Mouse (Mus musculus) erythroblast, embryonic 14.5 days (primary cell): ENCODE results near the gene Wipi2. TPM values are rescaled to one million over a fixed set of nuclear protein-coding genes. Genes with fewer than 3 reads are reported as not detected.

ENCODE experiments used
- H3K27me3 ChIP-seq: 2 replicates; pipeline ENCODE4 v1.6.1; 2012; ENCODE audit warnings: inconsistent platforms; ENCODE audit not compliant: control insufficient read depth
- H3K36me3 ChIP-seq: 2 replicates; pipeline ENCODE4 v1.6.1; 2012; ENCODE audit warnings: mild to moderate bottlenecking, inconsistent platforms; ENCODE audit not compliant: control insufficient read depth
- H3K4me1 ChIP-seq: 2 replicates; pipeline ENCODE4 v1.6.1; 2012; ENCODE audit warnings: inconsistent platforms; ENCODE audit not compliant: control insufficient read depth
- H3K4me3 ChIP-seq: replicated peaks from 2 replicates; pipeline ENCODE3; 2012; ENCODE audit warnings: moderate library complexity, mild to moderate bottlenecking, inconsistent platforms
- H3K9me3 ChIP-seq: 2 replicates; pipeline ENCODE4 v1.6.1; 2012; ENCODE audit warnings: low read length, inconsistent platforms, mixed read lengths; ENCODE audit not compliant: control insufficient read depth
- GATA1 ChIP-seq: IDR thresholded peaks from 2 replicates; pipeline ENCODE4 v1.6.1; 2012; ENCODE audit warnings: low read length, inconsistent platforms, mixed read lengths
- TAL1 ChIP-seq: IDR thresholded peaks from 3 replicates; pipeline ENCODE4 v1.6.1; 2012; ENCODE audit warnings: low read length, inconsistent platforms, mixed read lengths
- polyA plus RNA-seq: library from polyadenylated mRNA; stranded (reverse); fragments of >175 nt; gene quantifications from 2 replicates; pipeline ENCODE4 v1.2.3, GENCODE M21; 2012

Gene Wipi2
- polyA plus RNA-seq, 1 experiment = 3.2 TPM

DNA sequence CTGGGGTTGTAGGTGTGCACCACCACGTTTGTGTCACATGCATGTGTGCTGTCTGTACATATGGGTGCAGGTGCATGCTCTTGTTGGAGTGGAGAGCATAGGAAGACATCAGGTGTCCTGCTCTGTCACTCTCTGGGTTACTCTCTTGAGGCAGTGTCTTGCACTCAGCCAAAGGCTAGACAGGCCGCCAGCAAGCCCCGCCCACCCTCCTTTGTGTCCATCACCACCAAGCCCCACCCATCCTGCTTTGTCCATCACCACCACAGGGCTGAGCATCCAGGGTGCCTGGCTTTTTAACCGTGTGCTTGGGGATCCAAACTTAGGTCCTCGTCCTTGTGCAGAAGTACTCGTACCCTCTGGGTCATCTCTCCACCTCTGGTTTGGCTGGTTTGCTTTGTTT, 68.8 kb downstream of the Wipi2 start:
- TF ChIP-seq TAL1 (no peak), GATA1 (no peak)
- Histone ChIP-seq H3K4me3 (no peak overlapping the region), H3K36me3 (no peaks in the 10 kb centered on the region), H3K4me1 (peaks cover under 1% of the 10 kb centered on the region; the same call in 1 of the 2 replicates), H3K27me3 (peaks cover 21% of the 10 kb centered on the region), H3K9me3 (peaks cover 4% of the 10 kb centered on the region; the same call in 1 of the 2 replicates)

DNA sequence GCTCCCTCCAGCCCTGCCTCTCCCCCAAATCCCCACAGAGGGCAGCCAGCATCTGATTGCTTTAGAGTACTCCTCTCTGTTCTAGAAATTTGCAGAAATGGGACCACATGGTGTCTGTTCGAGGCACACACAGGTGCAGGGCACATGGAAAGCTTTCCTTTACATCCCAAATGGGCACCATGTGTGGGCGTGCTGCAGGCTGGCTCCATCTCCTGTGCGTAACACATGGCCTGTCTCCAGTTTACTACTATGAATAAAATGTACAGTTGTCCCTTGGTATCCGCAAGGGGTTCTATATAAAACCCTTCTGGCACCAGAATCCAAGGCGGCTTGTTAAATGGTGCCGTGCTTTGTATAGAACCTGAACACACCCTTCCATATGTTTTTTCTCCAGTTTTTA, 69.4 kb downstream of the Wipi2 start:
- H3K4me3 ChIP-seq = no peak overlapping the region
- H3K27me3 ChIP-seq = peaks cover 27% of the 10 kb centered on the region
- no peaks in the 10 kb centered on the region for H3K36me3 ChIP-seq
- H3K4me1 ChIP-seq = peaks cover 6% of the 10 kb centered on the region
- TF ChIP-seq TAL1 = no peak
- no peak for TF ChIP-seq GATA1
- H3K9me3 ChIP-seq = peaks cover 6% of the 10 kb centered on the region

DNA sequence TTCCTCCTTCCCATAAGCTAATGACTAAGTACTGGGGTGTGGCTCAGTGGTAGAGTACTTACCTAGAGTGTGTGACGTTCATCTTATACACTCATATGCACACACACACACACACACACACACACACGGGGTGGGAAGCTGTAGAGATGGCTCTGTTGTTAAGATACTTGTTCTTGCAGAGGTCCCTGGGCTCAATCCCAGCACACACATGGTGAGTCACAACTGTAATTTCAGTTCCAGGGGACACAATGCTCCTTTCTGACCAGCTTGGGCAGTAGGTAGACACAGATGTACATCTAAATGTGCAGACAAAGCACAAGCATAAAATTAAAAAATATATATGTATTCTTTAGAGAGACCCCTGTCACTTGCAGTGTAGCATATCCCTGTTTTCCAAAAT, 70.2 kb downstream of the Wipi2 start:
- H3K4me1 ChIP-seq = peaks cover 13% of the 10 kb centered on the region
- H3K9me3 ChIP-seq = peaks cover 10% of the 10 kb centered on the region
- H3K36me3 ChIP-seq = no peaks in the 10 kb centered on the region
- TF ChIP-seq GATA1 (no peak), TAL1 (no peak)
- H3K27me3 ChIP-seq = peaks cover 36% of the 10 kb centered on the region
- no peak overlapping the region for H3K4me3 ChIP-seq

DNA sequence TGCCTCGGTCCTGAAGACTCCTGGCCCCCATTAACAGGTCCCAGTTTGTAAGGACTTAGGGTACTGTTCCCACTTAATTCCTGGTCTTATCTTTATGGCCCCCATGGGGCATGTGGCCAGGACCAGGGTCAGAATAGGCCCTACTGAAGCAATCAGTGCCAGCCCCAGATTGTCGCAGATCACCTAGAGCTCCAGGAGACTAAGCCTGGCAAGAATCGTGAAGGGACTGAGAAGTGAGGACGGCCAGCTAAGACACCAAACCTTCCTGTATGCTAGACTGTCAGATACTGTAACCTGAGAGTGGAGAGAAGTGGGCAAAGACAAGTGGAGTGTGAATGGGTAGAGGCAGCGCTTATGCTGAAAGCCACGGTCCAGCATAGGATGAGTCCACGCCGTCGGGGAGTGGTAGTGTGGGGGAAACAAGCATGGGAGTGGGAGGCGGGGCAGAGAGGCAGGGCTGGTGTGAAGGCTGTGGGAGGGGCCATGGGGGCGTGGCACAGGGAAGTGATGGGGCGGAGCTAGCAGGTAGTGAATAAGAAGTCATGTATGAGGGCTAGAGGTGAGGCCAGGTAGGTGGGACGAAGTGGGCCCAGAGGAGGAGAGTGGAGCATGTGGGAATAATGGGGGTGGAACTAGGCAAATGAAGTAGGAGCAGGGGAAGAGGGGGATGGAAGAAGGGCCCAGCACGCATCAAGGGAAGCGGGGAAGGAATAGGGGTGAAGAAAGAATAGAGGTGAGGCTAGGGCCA, 73.5 kb downstream of the Wipi2 start:
- Histone ChIP-seq H3K36me3 (no peaks in the 10 kb centered on the region), H3K27me3 (peaks cover 55% of the 10 kb centered on the region), H3K4me3 (no peak overlapping the region), H3K9me3 (peaks cover 10% of the 10 kb centered on the region), H3K4me1 (peaks cover 13% of the 10 kb centered on the region)
- TF ChIP-seq TAL1 (no peak), GATA1 (no peak)

DNA sequence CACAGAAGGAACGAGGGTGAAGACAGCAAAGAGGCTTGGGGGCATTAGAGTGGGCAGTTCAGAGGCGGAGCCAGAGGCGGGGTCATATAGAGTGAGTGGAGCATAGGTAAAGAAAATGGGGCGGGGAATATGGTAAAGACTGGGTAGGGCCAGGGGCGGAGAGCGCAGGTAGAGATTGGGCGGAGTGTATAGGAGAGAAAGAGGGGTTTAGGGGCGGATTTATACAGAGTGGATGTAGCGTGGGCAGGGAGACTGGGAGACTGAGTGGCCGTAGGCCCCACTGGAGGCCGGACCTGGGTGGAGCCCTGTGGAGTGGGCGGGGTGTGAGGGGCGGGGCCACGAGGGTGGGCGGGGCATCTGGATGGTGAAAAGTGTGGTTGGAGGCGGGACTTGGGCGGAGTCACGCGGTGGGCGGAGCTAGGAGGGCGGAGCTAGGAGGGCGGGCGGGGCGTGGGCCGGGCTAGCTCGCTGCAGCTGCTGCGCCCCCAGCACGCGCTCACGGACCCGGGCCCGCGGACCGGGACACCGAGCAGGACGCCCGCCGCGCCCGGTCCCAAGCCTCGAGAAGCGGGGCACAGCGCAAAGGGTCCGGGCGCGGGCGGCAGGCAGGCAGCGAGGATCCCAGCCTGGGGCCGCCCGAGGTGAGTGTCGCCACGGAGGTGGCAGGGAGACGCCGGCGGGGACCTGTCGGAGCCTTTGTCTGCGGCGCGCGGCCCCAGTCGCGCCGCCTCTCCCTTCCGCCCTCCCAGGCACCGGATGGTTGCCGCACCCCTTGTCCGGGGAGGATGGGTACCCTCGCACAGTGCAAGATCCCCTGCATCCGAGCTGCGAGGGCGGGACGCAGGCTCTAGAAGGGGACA, 74.4 kb downstream of the Wipi2 start:
- Histone ChIP-seq H3K36me3 (no peaks in the 10 kb centered on the region), H3K4me1 (peaks cover 13% of the 10 kb centered on the region), H3K27me3 (peaks cover 53% of the 10 kb centered on the region), H3K9me3 (peaks cover 10% of the 10 kb centered on the region), H3K4me3 (peak overlapping the region; percentile 33)
- TF ChIP-seq GATA1 = no peak
- TF ChIP-seq TAL1 = no peak

DNA sequence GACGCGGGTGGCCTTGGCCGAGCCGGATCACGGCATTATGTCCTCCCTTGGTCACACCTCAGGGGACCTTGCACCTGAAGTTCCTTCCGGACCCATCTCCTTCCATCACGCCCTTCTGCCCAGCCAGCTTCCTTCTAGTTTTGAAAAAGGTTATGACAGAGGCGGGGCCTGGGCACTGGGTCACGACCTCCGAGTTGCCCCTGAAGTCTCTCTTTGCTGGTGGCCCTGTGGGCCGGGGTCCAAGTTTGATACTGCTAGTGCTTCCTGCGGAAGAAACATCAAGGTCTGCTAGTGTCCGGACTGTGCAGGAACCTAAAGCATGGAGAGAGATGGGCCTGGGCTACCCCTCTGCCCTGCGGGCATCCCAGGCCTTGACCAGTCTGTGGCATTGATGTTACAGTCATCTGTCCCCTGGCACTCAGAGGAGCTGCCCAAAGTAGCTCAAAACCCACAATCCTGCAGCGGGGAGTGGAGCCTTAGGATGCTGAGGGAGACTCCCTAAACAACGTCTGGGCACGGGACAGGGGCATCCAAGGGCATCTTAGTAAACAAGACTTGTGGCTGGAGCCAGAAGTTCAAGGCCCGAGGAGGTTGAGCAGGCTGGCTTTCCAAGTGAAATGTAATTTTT, 75.1 kb downstream of the Wipi2 start:
- no peak for TF ChIP-seq GATA1
- no peak for TF ChIP-seq TAL1
- peaks cover 10% of the 10 kb centered on the region for H3K9me3 ChIP-seq
- peak overlapping the region; percentile 33 for H3K4me3 ChIP-seq
- peaks cover 13% of the 10 kb centered on the region for H3K4me1 ChIP-seq
- H3K36me3 ChIP-seq = no peaks in the 10 kb centered on the region
- H3K27me3 ChIP-seq = peaks cover 53% of the 10 kb centered on the region

DNA sequence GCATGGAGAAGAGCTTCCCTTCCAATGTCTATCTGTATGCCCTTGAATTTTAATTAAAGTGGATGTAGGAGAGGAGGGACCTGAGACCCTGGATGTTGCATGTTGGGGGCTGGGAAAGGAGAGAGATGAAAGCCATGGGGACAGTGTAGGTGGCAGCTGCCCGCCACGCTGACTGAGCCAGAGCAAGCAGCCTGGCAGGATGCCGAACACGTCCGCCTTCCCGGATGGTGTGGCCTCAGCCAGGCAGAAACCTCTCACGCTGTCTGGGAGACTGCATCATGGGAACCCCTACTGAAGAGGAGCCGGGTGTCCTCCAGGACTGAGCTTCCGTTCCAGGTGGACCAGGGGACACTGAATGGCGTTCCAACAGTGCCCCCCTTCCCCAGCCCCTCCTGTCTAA, 76.1 kb downstream of the Wipi2 start:
- H3K9me3 ChIP-seq = peaks cover 9% of the 10 kb centered on the region
- H3K4me3 ChIP-seq = no peak overlapping the region
- H3K4me1 ChIP-seq = peaks cover 13% of the 10 kb centered on the region
- H3K36me3 ChIP-seq = no peaks in the 10 kb centered on the region
- no peak for TF ChIP-seq TAL1
- TF ChIP-seq GATA1 = no peak
- H3K27me3 ChIP-seq = peaks cover 49% of the 10 kb centered on the region

DNA sequence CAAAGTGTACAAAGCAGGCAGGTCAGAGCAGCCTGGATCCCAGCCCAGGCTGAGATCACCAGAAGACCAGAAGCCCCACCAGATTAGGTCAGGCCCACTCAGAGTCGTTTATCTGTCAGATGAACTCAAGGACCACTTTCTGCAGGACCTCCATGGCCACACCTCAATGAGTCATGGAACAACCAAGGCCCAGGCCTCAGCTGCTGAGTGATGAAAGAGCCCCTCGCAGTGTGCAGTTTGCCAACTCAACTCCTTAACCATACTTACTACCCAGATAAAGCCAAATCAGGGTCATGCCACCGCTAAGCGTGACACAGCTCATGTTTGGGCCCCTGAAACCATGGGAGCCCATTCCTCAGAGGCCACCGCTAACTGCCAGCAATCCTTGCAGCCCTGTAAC, 80.2 kb downstream of the Wipi2 start:
- no peak for TF ChIP-seq GATA1
- TF ChIP-seq TAL1 = no peak
- Histone ChIP-seq H3K36me3 (no peaks in the 10 kb centered on the region), H3K9me3 (peaks cover 11% of the 10 kb centered on the region), H3K4me3 (no peak overlapping the region), H3K4me1 (no peaks in the 10 kb centered on the region), H3K27me3 (peaks cover 19% of the 10 kb centered on the region)

DNA sequence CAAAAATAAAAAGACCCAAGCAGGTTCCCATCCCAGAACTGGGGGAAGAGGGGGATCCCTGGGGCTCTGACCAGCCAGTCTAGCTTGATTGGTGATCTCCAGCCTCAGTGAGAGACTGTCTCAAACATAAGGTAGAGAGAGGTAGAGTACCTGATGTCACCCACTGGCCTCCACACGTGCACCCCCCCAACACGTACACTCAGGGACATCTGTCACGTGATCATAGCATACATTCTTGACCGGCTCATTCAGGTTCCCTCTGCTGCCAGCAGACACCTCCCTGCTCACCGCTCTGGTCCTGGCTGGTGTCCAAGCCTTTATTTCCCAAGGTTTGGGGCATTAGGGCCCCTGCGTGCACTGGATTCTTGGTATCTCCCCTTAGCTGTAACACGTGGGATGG, 81.9 kb downstream of the Wipi2 start:
- Histone ChIP-seq H3K36me3 (no peaks in the 10 kb centered on the region), H3K4me3 (no peak overlapping the region), H3K4me1 (no peaks in the 10 kb centered on the region), H3K9me3 (peaks cover 14% of the 10 kb centered on the region), H3K27me3 (peaks cover 2% of the 10 kb centered on the region; the same call in 1 of the 2 replicates)
- no peak for TF ChIP-seq GATA1
- no peak for TF ChIP-seq TAL1
